Mouse (Mus musculus) macrophage (primary cell): ENCODE data around the gene Osbpl9. TPM values are rescaled to one million over a fixed set of nuclear protein-coding genes. Genes with fewer than 3 reads are reported as not detected.

Experiments
- H3K27ac ChIP-seq: fragments of 350-480 bp; formaldehyde crosslinking; 2 replicates; pipeline ENCODE4 v1.9.0; 2021
- H3K36me3 ChIP-seq: fragments of 350-480 bp; formaldehyde crosslinking; 2 replicates; pipeline ENCODE4 v1.9.0; 2021; ENCODE audit errors: inconsistent target
- H3K4me3 ChIP-seq: fragments of 350-480 bp; formaldehyde crosslinking; 2 replicates; pipeline ENCODE4 v1.9.0; 2021; ENCODE audit errors: inconsistent target
- H3K79me2 ChIP-seq: fragments of 350-480 bp; formaldehyde crosslinking; 2 replicates; pipeline ENCODE4 v1.9.0; 2021; ENCODE audit errors: inconsistent target
- WGBS: methylation state at CpG from one replicate; pipeline ENCODE4 v1.1.7; 2026; ENCODE audit warnings: inconsistent platforms; ENCODE audit not compliant: missing documents; 5-methylcytosine and 5-hydroxymethylcytosine counted together
- polyA plus RNA-seq: library from polyadenylated mRNA; stranded (reverse); fragments of 250-400 nt; gene quantifications from 3 replicates; pipeline ENCODE4 v1.2.4, GENCODE M21; 2018; ENCODE audit warnings: inconsistent platforms

The Osbpl9 gene
- polyA plus RNA-seq, 1 experiment from 2014 or later: 146 TPM

- Histone ChIP-seq H3K36me3 (peaks cover 87% of the 10 kb centered on the region), H3K4me3 (no peak overlapping the region), H3K79me2 (no peaks in the 10 kb centered on the region), H3K27ac (no peak overlapping the region)
- 96% methylated on average over 4 of the region's 4 CpGs for WGBS
Measured at GRCm38 (mm10) chr4:109042739-109043138, 159.3 kb downstream of the Osbpl9 start.

GRCm38 (mm10) chr4:109036327-109036726 lies 165.7 kb downstream of the Osbpl9 start:
- Histone ChIP-seq H3K27ac (no peak overlapping the region), H3K36me3 (peaks cover 69% of the 10 kb centered on the region), H3K4me3 (no peak overlapping the region), H3K79me2 (no peaks in the 10 kb centered on the region)

- no peak overlapping the region for H3K27ac ChIP-seq
- H3K36me3 ChIP-seq: peaks cover 68% of the 10 kb centered on the region
- no peak overlapping the region for H3K4me3 ChIP-seq
- 93% methylated on average over 2 of the region's 2 CpGs for WGBS
- H3K79me2 ChIP-seq: no peaks in the 10 kb centered on the region
Measured at GRCm38 (mm10) chr4:109030266-109030665, 171.8 kb downstream of the Osbpl9 start.

- Histone ChIP-seq H3K36me3 (peaks cover 71% of the 10 kb centered on the region), H3K27ac (no peak overlapping the region)
- WGBS: 76% methylated on average over 2 of the region's 2 CpGs
Measured at GRCm38 (mm10) chr4:109029857-109030256, 172.2 kb downstream of the Osbpl9 start.

GRCm38 (mm10) chr4:109026543-109026942 lies 175.5 kb downstream of the Osbpl9 start:
- Histone ChIP-seq H3K79me2 (no peaks in the 10 kb centered on the region), H3K4me3 (no peak overlapping the region), H3K27ac (no peak overlapping the region), H3K36me3 (peaks cover 62% of the 10 kb centered on the region; the same call in 1 of the 2 replicates)
- WGBS: 97% methylated on average over 3 of the region's 3 CpGs

More at GRCm38 (mm10) chr4:109029857-109030256, 172.2 kb downstream of the Osbpl9 start:
- Histone ChIP-seq H3K4me3 (no peak overlapping the region), H3K79me2 (no peaks in the 10 kb centered on the region)

- no peak overlapping the region for H3K27ac ChIP-seq
- H3K79me2 ChIP-seq: no peaks in the 10 kb centered on the region
- peaks cover 53% of the 10 kb centered on the region; the same call in 1 of the 2 replicates for H3K36me3 ChIP-seq
- H3K4me3 ChIP-seq: no peak overlapping the region
- WGBS: 96% methylated on average over 3 of the region's 3 CpGs
Measured at GRCm38 (mm10) chr4:109025061-109025460, 177.0 kb downstream of the Osbpl9 start.

- no peak overlapping the region for H3K27ac ChIP-seq
- 100% methylated on average over 1 of the region's 1 CpGs for WGBS
- H3K4me3 ChIP-seq: no peak overlapping the region
- peaks cover 37% of the 10 kb centered on the region for H3K36me3 ChIP-seq
- no peaks in the 10 kb centered on the region; the same call in 1 of the 2 replicates for H3K79me2 ChIP-seq
Measured at GRCm38 (mm10) chr4:109021976-109022375, 180.1 kb downstream of the Osbpl9 start.

GRCm38 (mm10) chr4:109019301-109019700 lies 182.8 kb downstream of the Osbpl9 start:
- Histone ChIP-seq H3K36me3 (peaks cover 25% of the 10 kb centered on the region), H3K79me2 (peaks cover 17% of the 10 kb centered on the region; the same call in 1 of the 2 replicates), H3K4me3 (no peak overlapping the region), H3K27ac (no peak overlapping the region)
- 81% methylated on average over 4 of the region's 4 CpGs for WGBS

GRCm38 (mm10) chr4:109017441-109017840 lies 184.6 kb downstream of the Osbpl9 start:
- peaks cover 13% of the 10 kb centered on the region; the same call in 1 of the 2 replicates for H3K36me3 ChIP-seq
- 93% methylated on average over 7 of the region's 7 CpGs for WGBS

GRCm38 (mm10) chr4:109014091-109014490 lies 188.0 kb downstream of the Osbpl9 start:
- 93% methylated on average over 4 of the region's 4 CpGs for WGBS
- Histone ChIP-seq H3K79me2 (peaks cover 69% of the 10 kb centered on the region), H3K4me3 (no peak overlapping the region), H3K27ac (no peak overlapping the region), H3K36me3 (0 out of 2 replicates have a peak, but pooled peaks cover 3% of the 10 kb centered on the region)

More at GRCm38 (mm10) chr4:109017441-109017840, 184.6 kb downstream of the Osbpl9 start:
- Histone ChIP-seq H3K79me2 (peaks cover 36% of the 10 kb centered on the region; the same call in 1 of the 2 replicates), H3K4me3 (no peak overlapping the region), H3K27ac (no peak overlapping the region)

Other genes with a start within 250 kb of the Osbpl9 start
- gene Nrd1, start 201.6 kb downstream of the Osbpl9 start, polyA plus RNA-seq: 63.9 to 251 TPM (median 84.8 TPM) in 3 replicates
- gene Calr4, start 32.2 kb upstream of the Osbpl9 start, polyA plus RNA-seq: 0.15 TPM in 1 of 3 replicates, not detected in the others
- gene Eps15, start 78.0 kb upstream of the Osbpl9 start, polyA plus RNA-seq: 96.6 to 124 TPM (median 102 TPM) in 3 replicates
- 3.5 to 7.7 TPM (median 5.7 TPM) in 3 replicates for gene Ttc39a, start 204.4 kb upstream of the Osbpl9 start, polyA plus RNA-seq